Mouse (Mus musculus): ENCODE results near the gene Ttc37. TPM values are rescaled to one million over a fixed set of nuclear protein-coding genes. Genes with fewer than 3 reads are reported as not detected.

Ttc37 gene
- total RNA-seq (2021), result 10 to 100 TPM; 11.4 to 16.5 TPM
- long read RNA-seq, experiment 1, full-length matches to known transcripts, result 5 of 13 reads
- long read RNA-seq, experiment 1, partial matches to known transcripts, result 3 of 13 reads
- long read RNA-seq, experiment 1, other reads (novel, unspliced or antisense), result 5 of 13 reads
- long read RNA-seq, experiment 2, full-length matches to known transcripts, result 4 of 12 reads
- long read RNA-seq, experiment 2, partial matches to known transcripts, result 5 of 12 reads
- long read RNA-seq, experiment 2, other reads (novel, unspliced or antisense), result 3 of 12 reads

DNA sequence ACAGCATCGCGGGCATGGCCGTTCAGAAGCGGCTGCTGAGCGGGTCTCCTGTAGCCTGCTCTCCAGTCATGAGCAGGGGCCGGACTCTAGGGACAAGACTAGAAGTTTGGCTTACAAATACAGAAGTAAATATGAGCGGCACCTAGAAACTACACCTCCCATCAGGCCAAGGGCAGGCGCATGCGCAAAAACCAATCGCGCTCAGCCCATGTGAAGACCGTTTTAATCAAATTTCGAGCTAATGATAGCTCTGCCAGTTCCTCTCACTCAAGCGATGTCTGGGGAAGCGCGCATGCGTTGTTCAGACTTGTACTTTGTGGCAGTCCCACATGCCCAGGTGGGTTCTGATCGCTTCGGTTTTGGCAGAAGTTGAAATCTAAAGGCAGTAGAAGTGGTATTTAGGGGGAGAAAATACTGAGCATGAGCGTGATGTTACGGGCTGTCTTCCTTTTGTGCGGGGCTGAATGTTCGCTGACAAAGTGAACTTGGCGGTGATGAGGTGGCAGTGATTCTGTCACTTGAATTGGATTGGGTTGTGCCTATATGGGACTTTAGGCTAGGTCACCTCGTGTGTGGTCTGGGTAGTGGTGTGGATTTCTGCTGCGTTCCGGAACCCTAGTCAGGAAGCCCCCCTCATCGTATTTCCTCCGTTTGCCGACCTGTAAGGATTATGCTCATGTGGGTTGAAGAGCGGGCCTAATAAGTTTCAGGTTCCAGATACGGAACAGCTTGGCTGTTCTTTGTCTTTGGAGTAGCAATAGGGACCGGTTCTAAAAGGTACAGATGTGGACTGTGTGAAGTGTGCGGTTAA lies at the start of gene Ttc37, which contains the start of gene Arsk:
TSS of gene Ttc37 (plus strand) at position 242 of the 811 bp plus-strand sequence.
TSS of gene Arsk (minus strand) at position 168 of the 811 bp plus-strand sequence.
- peak; percentile 93 for DNase-seq

- DNase-seq, result peak; percentile 13
These were observed 42.9 kb upstream of the Ttc37 start for GRCm38 (mm10) chr13:76055391-76056232.

DNA sequence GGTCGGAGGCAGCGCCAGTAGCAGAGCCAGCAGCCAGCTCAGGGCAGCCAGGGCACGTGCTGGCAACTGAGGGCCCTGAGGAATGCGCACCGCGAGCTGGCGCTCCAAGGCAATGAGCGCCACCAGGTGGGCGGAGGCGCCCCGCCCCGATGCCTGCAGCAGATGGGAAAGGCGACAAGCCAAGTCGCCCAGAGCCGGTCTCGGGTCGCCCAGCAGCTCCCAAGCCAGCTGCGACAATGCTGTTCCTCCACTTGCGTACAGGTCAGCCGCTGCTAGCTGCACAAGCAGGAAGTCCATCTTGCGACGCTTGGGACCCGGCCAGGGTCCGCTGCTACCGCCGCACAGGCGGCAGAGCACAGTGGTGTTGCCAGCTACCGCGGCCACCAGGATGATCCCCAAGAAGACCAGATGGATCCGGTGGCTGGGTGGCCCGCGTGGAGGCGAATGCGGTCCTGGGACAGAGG lies 42.2 kb upstream of the Ttc37 start:
- DNase-seq, result peak; percentile 42

- no peak for DNase-seq
These were observed 41.7 kb upstream of the Ttc37 start, which contains the start of gene Gpr150 for GRCm38 (mm10) chr13:76056896-76057266. Gpr150 (minus strand) TSS chr13:76056996.

DNA sequence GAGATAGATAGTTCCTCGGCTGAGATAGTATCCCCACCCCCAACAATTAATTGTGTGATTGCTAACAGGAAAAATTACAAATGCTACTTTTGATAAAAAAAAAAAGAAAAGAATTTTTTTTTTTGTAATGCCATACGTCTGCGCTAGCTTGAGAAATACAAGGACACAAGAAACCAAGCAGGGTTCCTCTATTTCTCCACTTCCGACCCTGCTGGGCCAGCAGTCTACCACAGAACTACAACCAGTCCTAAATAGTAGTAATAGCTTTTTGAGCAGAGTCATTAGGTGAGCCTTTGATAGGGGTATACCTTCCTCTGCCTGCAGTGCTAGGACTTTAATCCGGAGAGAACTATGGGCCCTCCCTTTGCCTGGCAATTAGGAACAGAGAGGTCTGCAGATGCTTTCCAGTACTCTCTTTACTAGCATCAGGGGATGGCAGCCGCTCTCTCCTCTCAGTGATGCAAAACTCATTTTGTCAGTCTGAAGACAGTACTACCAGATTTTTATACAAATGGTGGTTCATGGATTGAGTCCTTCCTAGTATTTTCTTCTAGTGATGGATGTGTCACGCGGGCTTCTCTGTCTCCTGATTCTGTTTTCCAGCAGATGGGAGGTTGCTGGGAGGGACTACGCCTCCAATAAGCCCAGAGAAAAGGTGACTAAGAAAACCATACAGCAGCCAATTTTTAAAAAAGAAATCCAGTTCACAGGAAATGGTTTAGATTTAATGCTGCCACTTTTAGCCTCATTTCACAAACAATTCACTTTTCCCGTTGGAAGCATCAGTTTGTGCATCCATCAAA lies 41.1 kb upstream of the Ttc37 start:
- DNase-seq, result no peak

GRCm38 (mm10) chr13:76059591-76059990 lies 38.9 kb upstream of the Ttc37 start:
- DNase-seq, result no peak

DNA sequence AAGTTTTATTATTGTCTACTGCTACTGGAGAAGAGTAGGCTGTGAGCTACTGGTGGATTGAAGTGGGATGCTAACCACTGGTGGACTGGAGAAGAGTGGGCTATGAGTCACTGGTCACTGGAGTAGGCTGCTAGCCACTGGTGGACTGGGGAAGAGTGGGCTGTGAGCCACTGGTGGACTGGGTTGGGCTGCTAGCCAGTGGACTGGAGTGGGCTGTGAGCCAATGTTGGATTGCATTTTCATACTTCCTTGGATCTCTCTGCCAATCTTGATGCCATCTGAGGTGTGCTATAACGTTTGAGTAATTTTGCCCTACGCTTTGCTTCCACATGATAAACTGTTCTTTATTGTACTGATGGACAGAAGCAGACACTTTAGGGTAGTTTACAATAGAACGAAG lies 36.4 kb upstream of the Ttc37 start:
- no peak for DNase-seq

DNA sequence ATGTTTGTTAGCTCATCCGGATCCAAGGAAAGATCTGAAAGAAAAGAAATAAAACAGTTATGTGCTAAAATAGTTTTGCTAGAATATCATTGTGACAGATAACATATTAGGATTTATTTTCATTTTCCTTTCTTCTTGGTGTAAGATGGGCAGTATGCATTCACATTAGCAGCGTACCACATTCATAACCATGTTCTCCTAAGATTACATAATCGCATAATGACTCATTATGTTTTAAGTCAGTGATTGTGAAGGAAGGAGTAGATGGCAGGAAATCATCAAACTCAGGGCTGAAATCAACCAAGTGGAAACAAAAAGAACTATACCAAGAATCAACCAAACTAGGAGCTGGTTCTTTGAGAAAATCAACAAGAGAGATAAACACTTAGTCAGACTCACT lies 36.0 kb upstream of the Ttc37 start:
- DNase-seq, result no peak

- no peak for DNase-seq
These were observed 35.0 kb upstream of the Ttc37 start for GRCm38 (mm10) chr13:76063548-76063947.

DNA sequence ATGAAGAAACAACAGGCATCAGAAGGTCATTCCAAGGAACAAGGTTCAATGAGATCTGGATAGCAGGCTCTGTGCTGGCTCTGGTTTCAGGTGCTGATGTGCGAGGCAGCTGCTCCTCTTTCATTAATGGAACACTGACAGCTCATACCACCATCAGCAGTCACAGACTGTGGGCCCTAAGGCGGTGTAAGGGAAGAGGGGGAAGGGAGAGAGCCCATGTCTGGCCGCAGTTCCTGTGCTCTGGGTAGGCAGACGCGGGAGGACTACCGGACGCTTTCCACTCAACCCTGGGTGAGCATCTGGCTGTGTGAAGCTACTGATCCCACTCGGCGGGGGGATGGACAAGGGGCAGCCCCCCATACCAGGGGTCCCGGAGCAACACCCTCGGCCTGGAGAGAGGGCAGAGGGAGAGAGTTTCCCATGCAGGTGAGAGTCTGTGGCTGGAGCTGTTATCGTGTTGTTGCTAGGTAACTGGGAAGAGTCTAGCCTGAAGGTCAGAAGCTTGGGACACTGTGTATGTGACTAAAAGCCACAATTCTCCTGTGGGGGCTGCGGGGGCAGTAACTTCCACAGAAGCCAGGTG lies 34.1 kb upstream of the Ttc37 start:
- no peak for DNase-seq

DNA sequence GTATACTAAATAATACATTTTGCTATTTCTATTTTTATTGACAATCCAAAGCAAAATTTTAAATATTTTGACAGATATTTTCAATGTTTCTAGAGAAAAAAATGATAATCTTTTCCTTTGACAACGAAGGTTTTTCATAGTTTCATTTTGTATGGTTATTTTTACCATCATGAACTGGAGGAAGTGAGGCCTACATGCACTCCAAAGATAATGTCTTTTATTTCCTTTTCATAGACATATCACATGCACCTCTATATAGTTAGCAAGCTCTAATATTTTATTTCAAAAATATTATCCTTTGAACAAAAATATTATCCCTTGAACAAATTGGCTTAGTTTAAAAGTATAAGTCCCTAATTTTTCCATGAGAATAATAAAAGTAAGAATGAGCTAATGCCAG lies 24.2 kb upstream of the Ttc37 start:
- no peak for DNase-seq

GRCm38 (mm10) chr13:76098116-76098492 lies 430 bp upstream of the Ttc37 start:
- DNase-seq, result no peak

DNA sequence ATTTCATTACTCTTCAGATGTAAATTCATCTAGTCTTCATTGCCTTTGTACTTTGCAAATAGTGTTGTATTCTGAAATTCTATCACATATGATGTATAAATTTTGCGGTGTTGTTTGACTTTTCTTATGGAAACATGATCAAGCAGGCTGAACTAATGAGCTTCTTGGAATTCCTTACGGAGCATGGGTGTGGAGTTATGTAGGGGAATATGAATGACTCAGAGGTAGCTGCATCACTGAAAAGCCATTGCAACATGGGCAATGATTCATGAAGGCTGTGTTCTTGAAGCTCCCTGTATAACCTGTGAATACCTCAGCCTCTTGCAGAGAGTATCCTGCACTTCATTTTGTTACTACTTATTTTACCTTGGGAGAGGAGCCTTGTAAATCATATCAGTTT lies 3.5 kb downstream of the Ttc37 start:
- DNase-seq, result no peak

GRCm38 (mm10) chr13:76109069-76109824 lies 10.7 kb downstream of the Ttc37 start:
- no peak for DNase-seq

GRCm38 (mm10) chr13:76128799-76129198 lies 30.3 kb downstream of the Ttc37 start:
- no peak for DNase-seq

DNA sequence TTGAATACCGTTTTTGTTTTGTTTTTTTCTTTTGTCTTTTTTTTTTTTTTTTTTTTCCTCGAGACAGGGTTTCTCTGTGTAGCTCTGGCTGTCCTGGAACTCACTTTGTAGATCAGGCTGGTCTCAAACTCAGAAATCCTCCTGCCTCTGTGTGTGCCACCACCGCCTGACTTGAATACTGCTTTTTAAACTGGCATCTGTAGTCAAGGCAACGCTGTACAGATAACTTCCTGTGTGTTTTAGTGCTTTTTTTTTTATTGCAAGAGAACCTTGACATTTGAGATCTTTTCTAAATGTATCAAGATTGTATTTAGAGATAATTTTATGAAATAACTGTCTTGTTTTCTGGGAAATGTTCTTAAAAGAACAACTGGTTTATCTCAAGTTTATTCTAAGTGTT lies 33.9 kb downstream of the Ttc37 start:
- no peak for DNase-seq

DNA sequence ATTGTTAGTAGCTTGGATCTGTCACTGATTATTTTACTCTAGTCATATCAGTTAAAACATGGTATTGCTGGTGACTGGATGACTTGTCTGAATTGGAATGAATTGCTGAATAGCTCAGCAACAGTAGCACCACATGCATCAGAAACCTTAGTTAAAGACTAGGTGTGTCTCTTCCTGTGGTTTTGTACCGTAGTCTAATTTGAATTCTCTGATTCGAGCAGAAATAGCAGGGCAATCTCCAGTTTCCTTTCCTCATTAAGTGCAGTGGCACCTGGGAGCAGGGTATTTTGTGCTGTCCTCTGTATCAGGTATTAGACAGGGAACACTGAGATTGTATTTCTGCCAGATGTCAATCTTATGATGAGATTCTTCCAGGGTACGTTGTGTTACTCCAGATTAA lies 40.3 kb downstream of the Ttc37 start:
- no peak for DNase-seq

DNA sequence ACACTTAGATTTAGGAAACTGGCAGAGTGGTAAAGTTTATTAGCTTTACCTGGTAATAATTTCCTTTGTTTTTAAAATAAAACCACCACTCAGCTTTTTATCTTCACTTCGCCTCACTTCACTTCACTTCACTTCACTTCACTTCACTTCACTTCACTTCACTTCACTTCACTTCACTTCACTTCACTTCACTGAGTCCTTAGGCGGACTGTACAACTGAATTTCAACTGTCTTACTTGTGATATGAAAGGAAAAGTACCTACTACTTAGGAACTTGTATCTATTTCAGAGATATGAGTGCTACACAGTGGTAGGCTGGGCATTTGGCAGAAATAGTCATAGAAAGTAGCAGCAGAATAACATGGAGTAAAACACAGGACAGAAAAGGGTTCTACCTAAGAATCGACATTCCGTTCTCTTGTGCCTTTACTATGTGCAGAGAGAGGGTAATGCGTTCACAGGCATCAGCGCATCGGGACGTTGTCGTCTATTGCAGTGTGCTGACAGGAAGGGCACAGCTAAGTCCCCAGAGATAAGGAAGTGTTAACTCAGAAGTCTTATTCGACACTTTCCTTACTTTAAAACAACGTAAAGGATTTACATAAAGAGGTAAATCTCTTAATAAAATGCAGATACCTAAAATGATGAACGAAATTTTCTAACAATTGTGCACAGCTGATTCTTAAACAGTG lies 42.7 kb downstream of the Ttc37 start:
- no peak for DNase-seq

GRCm38 (mm10) chr13:76150483-76150882 lies 51.9 kb downstream of the Ttc37 start:
- DNase-seq, result no peak

DNA sequence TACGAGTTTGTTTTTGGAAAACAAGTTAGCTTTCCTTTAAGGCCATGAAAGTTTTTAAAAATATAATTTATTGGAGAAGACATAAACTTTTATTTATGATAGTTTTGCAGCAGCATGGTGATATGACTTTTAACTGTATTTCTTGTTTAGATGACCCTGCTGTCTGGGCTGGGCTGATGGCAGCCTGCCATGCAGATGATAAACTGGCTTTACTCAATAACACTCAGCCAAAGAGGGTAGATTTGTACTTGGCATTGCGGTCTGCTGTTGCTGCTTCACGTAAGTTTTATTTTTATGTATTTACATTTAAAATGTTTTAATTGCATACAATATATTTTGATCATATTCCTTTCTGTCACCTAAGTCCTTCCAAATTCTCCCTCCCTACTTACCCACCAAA lies 58.6 kb downstream of the Ttc37 start:
- DNase-seq, result no peak

Measured in gastrocnemius, postnatal 10 days (tissue).